Mouse (Mus musculus) bone marrow macrophage, adult 2 months (primary cell): ENCODE measurements at regions not wholly inside any gene's neighbourhood (a gene's known extent, or its start where the extent isn't known, plus 50 kb on each side); places are given as distances from the start of the nearest gene placed in this dataset.

Experiments
- CTCF ChIP-seq: IDR thresholded peaks from 2 replicates; pipeline ENCODE4 v1.5.1; 2012; ENCODE audit warnings: low read depth, mild to moderate bottlenecking, low read length, moderate library complexity
- POLR2A ChIP-seq: IDR thresholded peaks from 2 replicates; pipeline ENCODE4 v1.6.1; 2012; ENCODE audit warnings: mild to moderate bottlenecking, low read depth, low read length, borderline replicate concordance

GRCm38 (mm10) chr7:37089726-37090125, 391.8 kb downstream of the Tshz3 start:
- TF ChIP-seq CTCF = no peak
- no peak for TF ChIP-seq POLR2A
